Mouse (Mus musculus): ENCODE results near the gene Slco2a1.

Gene Slco2a1

DNA sequence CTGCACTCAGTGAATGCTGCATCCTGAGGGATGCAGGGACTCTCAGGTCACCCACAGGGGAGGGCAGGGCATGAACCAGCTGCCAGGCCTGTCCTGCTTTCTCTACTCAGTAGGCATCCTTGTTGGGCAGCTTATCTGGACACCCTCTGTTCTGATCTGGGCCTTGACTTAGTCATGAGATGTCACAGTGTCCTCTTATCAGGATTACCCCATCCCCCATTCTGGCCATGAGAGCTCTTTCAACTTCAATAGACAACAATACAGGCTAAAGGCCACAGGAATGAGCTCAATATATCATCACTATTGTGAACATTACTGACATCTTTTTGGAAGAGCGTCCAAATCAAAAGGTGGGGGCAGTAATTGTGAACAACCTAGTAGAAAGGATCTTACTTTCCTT lies 3.4 kb upstream of the Slco2a1 start:
- no peak for DNase-seq

DNA sequence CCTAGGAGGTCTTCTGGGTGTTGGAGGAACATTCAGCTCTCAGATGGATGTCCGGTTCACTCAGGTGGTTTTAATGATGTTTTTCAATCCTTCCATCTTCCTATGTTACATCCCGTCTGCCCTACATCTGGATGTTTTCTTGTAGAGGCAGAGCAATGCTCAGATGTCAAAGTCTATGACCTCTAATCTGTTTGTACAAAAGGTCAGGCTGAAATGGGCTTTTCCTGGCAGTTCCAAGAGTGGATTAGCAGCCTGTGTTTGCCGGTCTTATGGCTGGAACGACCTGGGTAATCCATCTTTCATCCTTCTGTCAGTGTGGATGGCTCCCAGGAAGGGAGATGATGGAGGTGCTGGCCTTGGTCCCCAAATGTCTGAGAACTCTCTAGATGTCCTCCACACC lies 2.6 kb upstream of the Slco2a1 start:
- no peak for DNase-seq

DNA sequence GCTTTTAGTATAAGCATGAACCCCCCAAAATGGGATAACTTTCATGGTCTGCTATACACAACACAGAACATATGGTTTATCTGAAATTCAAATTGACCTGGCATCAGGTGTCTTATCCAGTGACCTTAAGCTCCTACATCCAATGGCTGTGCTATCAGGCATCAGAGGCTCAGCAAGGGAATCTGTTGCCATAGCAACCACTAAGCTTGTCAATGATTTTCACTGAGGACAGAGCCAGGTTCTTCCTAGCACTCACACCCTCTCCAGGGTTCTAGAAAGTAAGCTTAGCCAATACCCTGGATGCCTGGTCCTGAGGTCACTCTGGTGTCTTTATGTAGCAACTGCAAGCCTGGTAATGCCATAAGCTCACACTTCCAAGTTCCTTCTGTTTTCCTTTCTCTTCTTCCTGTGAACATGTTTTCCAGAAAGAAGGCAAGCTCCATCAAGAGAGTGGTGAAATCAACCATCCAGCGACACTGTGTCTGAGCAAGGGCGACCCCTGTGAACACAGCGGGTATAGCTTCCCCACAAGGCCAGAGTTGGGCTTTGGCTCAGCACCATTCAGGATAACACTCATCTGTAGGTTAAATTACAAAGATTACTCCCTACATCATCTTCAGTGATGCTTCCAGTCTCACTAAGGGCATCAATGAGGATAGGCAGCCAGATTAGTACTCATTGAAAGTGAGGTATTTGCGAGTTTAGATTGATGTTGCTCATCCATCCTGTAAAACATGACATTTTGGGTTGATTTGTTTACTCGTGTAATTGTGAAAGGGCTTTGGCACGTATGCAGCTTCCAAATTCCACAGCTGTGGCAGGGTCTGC lies 2.0 kb downstream of the Slco2a1 start:
- DNase-seq = no peak

DNA sequence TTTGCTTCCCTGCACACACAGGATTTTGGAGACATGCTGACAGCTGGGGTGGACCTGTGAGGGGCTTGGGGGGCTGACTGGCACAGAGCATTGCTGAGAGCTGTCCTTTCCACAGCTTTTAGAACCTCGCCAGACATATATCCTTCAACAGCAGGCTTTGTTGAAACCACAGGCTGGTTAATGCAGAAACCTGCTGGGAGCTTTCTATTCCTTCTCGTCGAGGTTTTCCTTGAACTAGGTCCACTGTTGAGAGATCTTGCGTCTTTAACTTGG lies 2.6 kb downstream of the Slco2a1 start:
- DNase-seq = no peak

DNA sequence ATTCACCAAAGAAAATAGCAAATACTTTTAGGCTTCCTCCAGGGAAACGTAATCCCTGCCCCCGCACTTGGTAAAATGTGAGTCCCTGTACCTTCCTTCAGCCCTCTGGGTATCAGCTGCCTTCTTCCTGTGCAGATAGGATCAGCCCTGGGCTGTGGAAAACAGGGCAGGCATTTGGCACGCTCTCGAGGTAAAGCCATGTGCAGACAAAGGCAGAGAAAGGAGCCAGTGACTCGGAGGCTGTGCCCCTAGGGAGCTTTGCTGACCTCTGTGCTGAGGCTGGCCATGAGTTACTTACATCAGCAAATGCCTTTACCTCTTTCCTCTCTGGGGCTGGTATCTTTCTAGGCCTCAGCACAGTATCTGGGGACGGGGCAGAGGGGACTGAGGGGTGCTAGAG lies 4.4 kb downstream of the Slco2a1 start:
- no peak for DNase-seq

DNA sequence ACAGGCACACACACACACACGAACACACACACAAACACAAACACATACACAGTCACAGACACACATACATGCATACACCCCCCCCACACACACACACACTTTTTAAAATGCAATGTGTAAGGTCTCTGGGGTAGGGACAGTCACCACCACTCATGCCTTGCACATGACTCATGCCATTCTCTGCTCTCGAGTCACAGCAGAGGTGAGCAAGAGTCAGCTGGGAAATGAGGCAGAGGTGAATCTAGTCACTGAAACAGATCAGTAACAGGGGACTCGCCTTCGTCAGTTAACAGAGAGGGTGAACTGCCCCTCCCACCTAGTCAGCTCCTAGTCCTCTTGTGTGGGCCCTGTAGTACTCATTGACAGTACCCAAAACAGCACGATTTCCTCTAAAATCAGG lies 5.3 kb downstream of the Slco2a1 start:
- DNase-seq = no peak

DNA sequence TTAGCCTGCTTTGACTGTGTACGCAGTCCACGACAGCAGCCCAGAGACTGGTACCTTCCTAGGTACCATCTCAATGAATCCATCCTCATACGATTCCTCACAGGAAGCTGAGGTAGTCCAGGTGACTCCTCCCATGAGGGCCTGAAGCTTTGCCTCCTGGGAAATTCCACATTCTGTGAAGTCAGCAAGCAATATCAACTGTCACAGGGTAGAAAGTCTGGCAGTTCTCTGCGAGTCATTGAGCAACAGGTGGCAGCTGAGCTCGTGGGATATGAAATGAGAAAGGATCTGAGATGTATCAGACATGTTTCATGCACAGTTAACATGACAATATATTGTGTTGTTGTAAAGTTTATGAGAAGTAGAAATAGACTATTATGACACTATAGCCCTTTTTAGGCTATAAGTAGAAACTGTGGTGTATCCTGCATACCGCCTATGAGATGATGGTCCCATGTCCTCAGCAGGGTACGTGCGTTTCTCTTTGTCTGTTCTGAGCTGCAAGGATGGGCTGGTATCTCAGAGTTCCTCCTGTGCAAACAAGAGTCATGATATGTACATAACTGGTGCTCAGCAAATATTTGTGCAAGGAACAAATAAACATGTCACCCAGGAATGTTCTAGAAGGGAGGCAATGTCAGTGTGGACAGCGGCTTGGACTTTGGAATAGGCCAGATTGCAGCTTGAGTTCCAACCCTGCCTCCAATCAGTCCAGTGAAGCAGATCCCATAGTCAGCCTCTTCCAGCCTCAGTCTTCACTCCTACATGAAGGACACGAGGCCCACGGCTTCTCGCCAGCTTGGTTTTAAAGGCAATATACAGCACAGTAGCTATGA lies 7.5 kb downstream of the Slco2a1 start:
- DNase-seq = no peak

DNA sequence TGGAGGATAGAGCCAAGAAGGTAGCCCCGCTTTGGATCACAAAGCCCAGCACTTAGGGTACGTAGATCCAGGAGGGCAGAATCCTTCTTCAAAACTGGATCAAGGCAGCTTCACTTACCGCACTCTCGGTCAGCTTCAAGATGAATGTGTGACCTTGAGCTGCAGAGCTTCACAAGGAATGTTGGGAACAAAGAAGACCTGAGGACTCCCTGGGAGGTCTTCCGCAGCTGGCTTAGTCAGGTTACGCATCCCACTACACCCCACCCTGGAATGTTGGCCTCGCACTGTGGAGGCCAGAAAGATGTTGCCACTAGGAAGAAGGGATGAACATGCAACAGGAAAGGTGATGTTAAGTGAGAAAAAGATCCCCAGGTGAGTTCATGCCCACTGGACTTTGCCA lies 11.9 kb downstream of the Slco2a1 start:
- DNase-seq = no peak

DNA sequence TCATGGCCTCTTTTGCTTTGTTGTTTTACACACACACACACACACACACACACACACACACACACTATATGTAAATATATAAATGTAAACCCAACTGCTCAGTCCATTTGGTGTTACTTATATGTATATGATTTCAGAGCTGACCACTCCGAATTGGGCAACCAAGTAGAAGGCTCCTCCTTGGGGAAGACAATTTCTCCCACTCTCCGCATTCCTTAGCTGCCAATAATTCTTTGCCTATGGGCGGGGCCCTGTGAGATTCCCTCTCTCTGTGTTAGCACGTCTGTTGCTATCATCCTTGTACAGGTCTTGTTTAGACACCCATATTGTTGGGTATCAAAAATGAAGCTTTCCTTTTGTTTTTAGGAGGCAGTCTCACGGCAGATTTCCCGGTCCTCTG lies 15.8 kb downstream of the Slco2a1 start:
- no peak for DNase-seq

DNA sequence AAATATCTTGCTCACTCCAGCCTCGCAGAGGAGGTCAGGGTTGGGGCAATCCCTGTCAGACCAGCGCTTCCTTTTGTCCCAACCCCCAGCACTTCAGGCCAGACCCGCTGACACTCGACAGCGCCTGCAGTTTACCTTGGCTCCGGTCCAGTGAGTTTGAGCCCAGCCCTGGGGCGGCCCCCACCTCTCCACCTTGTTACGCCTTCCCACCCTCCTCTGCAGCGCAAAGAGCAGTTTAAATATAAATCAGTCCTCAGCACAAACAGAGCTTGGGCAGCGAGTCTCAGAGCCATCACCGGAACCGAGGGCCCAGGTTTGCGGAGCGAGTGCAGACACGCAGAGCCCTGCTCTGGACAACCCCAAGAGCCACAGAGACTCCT lies 19.2 kb downstream of the Slco2a1 start:
- DNase-seq = peak; percentile 83

DNA sequence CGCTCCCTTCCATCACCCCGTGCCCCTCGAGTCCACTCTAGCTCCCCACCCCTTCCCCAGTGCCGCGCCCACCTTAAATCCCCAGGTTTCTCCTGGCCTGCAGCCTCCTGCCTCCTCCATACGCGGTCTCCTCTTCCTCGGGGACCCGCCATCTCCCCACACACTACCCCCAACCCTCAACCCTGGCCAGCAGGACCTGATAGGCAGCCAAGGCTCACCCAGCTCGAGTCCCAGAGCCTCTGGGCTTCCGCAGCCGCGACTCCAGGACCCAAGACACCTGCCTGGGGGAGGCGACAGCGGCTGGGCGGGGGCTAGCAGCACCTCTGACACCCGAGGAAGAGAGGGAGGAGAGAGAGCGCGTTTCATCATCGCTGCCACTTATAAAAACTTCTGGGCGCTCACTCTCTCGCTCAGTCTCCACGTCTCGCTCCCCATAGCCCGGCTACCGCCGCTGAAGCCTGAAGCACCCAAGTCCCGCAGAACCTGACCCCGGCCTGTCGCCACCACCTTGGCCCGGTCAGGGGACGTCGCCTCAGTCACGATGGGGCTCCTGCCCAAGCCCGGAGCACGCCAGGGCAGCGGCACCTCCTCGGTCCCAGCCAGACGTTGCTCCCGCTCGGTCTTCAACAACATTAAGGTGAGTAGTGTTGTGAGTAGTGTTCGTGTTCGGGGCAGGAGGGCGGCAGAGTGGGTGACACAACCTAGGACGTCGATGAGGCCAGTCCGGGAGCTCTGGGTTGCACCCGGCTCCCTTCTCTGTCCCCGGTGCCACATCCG lies 19.8 kb downstream of the Slco2a1 start:
- DNase-seq = peak; percentile 61

DNA sequence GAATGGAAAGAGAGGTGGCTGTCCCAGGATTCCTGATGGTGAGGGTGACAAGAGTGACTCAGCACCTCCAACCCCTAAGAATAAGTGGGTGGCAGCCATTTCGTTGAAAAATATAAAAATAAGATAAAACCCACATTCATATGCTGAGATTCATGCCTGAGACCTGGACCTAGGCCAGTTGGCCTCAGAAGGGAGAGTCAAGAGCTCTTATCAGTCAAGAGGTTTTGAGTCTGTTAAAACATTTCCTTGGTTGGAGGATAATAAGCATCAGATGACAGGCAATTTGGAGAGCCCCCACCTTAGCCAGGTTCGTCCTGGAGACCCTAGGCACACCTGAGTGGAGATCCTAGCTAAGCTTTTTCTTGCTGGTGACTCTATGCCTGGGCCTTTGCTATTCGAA lies 21.6 kb downstream of the Slco2a1 start:
- DNase-seq = no peak

DNA sequence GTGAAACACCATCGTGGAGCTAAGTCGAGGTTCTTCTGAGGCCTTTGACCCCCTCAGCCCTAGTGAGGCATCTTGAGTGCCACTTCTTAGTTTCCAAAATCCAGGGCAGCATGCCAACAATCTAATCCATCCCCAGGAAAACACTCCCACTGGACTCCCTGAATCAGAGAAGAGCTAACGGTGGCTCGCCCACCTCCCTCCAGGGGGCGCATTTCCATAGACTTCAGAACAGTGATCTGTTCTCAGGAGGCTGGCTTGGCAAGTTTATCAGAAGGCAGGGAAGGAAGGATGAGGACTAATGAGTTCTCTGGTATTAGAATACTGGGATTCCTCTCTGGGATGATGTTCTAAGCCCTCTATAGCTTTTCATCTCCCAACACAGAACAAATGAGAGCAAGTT lies 24.9 kb downstream of the Slco2a1 start:
- DNase-seq = peak; percentile 74

DNA sequence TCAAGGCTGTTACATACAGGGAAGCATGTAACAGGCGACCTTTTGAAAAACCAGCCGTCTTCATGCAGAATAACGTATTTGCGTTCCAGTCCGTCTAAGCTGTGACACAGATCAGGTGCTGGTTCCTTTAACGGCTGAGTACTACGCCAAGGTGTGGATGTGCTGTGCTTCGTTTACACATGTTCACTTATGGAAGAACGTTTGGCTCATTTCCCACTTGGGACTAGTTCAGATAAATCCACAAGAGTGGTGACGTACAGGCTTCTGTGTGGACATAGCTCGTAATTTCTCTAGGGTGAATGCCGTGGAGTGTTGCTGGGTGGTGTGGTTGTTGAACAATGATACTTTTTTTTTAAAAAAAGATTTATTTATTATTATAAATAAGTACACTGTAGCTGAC lies 26.2 kb downstream of the Slco2a1 start:
- DNase-seq = no peak

DNA sequence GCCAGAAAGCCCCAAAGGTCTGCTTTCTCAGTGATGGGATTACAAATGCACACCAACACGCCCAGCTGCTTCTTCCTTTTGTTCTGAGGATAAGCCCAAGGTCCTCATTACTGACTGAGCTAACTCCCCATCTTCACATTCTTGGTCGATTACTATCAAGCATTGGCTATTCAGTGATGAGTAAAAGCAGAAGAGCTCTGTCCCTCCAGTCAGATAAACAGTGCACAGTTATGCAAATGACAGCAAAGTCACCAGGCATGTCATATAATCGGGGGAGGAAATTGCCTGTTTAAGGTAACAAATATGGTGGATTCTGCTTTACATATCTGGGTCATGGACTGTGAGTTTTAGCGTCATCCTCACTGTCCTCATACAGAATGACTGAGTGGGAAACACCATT lies 35.6 kb downstream of the Slco2a1 start:
- no peak for DNase-seq

DNA sequence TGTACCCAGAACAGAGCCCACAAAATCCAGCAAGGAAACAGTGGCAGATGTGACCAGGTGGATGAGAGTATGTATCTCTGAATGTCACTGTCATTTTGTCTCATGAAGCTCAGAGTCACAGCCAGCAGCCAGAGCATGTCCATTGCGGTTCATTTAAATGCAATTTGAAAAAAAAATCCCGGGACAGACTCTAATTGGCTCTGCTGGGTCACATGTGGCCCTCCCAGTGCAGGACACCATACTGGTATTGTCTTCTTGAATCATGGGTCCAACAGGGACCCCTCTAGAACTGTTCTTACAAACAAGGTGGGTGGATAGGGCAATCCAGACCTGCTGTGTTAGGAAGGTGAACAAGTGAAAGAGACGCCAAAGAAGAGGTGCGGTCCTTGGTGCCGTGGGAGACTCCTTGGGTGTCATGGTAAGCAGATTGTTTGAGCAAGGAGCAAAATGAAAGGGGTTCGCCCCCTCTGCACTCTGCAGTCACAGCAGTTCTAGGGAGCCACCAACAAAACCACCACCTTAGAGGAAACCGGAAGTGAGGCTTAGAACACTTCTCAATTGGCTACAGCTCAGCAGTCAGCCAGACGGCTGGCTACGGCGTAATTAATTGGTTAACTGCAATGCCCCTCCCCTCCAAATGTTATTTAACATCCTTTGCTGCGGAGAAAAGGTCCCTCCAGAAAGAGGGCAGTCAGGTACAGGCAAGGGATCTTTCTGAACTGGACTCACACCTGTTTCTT lies 38.8 kb downstream of the Slco2a1 start:
- DNase-seq = no peak

DNA sequence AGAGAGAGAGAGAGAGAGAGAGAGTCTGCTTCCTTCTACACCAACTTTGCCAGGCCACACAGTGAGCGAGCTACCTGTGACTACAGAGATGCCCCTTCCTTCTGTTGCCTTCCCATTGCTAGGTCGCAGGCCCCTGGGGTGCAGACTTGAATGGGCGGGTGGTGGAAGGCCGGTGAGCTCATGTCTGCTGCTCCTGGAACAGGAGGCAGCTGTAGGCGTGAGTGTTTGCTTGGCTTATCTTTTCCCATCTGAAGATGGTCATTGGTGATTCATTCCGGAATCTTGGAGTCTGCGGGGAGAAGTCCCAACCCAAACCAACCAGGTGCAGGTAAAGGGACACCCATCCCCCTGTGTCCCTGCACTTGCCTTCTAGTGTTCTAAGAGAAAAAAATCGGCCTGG lies 40.5 kb downstream of the Slco2a1 start:
- no peak for DNase-seq

DNA sequence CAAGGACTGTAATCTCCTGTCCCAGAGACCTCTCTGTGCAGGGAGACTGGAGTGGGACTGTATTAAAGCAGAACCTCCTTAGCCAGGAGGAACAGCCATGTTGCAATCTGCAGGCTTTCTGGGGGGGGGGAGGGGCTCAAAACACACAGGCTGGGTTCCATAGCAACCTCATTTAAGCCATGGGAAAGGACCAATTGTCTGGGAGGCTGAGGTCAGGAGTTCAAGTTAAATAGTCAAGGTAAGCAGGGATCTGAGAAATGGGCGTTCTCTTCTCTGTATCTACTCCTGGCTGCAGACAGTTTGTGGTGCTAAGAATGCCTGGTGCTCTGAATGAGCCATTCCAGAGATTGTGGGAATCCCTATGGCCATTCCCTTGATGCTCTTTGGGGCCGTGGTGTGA lies 41.5 kb downstream of the Slco2a1 start:
- no peak for DNase-seq

DNA sequence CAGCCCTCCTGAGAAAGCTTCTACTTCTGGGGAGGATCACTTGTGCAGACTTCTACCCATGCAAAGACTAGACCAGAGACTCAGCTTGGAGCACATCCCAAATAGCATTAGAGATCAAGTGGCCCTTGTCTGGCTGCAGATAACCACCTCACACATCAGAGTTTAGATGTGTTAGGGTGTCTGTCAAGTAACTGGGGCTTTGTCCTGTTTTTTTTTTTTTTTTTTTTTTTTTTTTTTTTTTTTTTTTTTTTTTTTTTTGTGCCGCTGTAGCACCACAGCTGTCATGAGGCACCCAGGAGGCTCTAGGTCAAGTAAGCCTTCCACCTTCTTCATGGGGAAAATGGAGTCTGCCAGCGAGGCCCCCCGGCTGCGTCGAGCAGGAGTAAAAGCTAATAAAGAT lies 42.7 kb downstream of the Slco2a1 start:
- no peak for DNase-seq

DNA sequence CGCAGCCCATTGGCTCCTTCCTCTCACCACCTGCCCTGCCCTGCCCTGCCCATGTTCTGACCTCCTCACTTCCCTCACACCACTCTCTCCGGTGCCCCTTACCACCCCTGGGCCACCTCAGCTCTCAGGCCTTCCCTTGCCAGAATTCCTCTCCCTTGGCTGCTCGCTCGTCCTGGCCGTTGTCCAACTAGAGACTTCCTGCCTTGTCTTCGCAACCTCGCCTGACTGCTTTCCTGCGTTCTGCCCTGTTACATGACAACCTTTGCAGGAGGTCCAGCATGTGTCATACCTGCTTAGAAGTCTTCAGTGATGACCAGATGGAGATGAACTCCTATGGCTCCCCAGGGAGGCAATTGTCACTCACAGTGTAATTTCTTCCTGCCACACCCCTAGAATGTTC lies 43.7 kb downstream of the Slco2a1 start:
- peak; percentile 64 for DNase-seq

DNA sequence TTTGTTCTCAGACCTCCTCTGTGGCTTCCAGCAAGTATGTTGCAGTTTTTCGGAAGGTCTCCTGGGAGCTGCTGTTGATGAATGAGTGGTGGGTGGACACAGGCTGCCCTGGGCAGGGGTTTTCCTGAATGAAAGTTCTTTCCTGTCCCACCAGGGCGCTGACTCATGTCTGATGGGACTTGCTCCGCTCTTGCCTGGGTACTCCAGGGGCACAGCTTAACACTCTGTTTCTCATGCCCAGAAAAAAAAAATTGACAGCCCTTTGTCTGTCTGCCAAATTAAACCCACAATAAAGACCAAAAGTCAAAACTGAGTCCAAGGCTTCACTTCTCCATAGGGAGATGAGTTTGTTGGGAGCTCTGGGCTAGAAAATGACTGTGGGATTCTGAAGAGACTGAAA lies 44.9 kb downstream of the Slco2a1 start:
- DNase-seq = no peak

DNA sequence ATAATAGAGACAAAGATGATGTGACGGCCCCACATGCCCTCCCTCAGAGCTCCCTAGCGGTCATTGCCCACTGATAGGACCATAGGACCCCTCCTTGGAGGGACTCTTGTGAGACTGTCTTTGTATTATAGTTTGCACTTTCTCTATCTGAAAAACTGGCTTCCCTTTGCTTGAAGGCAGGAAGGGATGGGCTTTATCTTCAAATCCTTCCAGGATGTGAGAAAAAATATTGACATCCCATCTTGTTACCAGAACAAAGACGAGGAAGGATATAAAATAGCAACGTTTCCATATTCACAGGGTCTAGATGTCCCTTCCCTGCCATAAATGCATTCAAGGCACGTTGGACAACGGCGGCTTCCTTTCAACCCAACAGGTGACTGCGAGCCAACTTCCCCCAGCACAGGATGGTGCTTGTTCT lies 48.5 kb downstream of the Slco2a1 start:
- no peak for DNase-seq

DNA sequence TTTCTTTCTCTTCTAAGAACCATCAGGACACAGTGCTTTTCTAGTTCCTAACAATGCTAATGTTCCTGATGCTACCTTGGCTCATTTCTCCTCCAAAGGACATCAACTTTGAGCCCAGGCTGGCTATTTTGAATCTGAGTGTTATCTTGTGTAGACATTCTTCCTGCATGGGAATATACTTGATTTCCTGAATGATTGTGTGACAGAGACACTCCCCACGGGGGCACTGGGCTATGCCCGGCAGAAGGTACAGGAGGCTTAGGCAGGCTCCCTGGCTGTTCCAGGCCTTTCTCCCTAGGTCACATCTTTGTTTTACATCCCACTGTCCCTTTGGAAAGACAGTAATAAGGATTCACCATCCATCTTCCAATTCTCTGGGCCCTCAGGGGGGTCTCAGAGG lies 49.8 kb downstream of the Slco2a1 start:
- DNase-seq = no peak

Measured in kidney, adult 18-20 months (tissue).